Mouse (Mus musculus): ENCODE data around the gene Aagab.

DNA sequence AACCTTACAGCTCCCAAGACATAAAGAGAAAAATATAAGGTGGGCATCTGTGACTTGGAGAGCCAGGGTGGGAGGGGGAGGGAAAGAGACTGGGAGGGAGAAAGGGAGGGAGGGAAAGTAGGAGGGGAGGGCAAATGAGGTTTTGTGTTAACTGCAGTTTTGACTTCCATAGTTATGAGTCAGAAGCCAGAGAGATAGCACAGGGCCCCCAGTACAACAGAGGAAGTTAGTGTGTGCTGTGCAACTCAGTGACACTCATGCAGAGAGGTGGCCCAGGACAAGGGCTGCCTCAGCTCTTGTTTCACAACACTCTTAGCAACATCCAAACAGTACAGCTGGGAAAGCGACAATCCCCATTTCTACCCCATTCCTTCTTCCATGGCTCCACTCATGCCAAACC lies 75.6 kb downstream of the Aagab start:
- TF ChIP-seq EP300 (IDR thresholded peaks at IDR 0.05; ENCODE audit: insufficient read depth, low read depth, low read length) (no peak), POLR2A (IDR thresholded peaks at IDR 0.05; ENCODE audit: insufficient read depth, low read length) (no peak)
